Mouse (Mus musculus): ENCODE measurements around the gene Maml1. TPM values are rescaled to one million over a fixed set of nuclear protein-coding genes. Genes with fewer than 3 reads are reported as not detected.

Gene Maml1
- polyA plus RNA-seq, 1 experiment = 14.1 TPM

DNA sequence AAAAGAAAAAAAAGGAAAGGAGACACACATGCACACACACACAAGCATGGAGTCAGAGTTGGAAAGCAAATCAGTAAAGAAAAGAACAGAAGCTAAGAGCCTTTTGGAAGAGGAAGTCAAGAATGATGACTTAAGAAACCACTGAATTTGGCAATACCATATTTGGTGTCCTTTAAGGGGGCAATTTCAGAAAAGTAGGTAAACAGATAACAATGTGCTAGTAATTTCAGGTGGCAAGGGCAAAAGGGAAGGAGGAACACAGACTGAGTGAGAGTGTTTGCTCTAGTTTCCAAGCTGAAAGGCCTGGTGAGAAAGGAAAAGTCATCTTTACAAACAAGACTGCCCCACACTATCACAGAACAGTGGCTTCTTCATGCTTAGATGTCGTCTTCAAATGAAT lies 5.7 kb downstream of the Maml1 start:
- no peak for TF ChIP-seq CTCF (IDR thresholded peaks at IDR 0.05; ENCODE audit: low read depth, low read length)
- no peak overlapping the region for H3K9ac ChIP-seq (ENCODE audit: low read depth, poor library complexity, severe bottlenecking)
- no peak overlapping the region for H3K4me3 ChIP-seq (ENCODE audit: low read depth, low read length)
- H3K36me3 ChIP-seq (ENCODE audit: control insufficient read depth, insufficient read depth, low read length, poor library complexity, severe bottlenecking) = 0 out of 2 replicates have a peak, but pooled peaks cover 12% of the 10 kb centered on the region
- H3K27me3 ChIP-seq (ENCODE audit: control insufficient read depth, insufficient read depth, low read length, poor library complexity, severe bottlenecking) = no peaks in the 10 kb centered on the region
- no peaks in the 10 kb centered on the region for H3K9me3 ChIP-seq (replicated peaks; ENCODE audit: control insufficient read depth, insufficient read depth, low read length, poor library complexity, severe bottlenecking)
- H3K27ac ChIP-seq (ENCODE audit: insufficient read depth, low read length) = no peak overlapping the region
- no peaks in the 10 kb centered on the region for H3K4me1 ChIP-seq (ENCODE audit: control insufficient read depth, insufficient read depth, low read length)

DNA sequence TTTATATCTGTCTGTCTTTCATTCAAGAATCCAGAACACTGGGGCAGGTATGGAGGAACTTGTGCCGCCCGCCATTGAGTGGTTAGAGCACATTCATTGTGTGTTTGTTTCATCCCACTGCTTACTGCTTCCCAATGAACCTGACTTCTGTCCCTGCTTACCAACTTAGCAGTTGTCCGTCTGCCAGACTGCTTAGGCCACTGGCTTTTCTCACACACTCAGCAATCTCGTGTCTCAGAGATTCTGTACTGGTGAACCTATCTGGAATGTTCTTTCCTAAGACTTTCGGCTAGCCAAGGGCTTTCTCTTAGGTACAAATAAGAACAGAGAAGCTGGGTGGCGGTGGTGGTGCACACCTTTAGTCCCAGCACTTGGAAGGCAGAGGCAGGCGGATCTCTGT lies 6.4 kb downstream of the Maml1 start:
- H3K36me3 ChIP-seq (ENCODE audit: control insufficient read depth, insufficient read depth, low read length, poor library complexity, severe bottlenecking) = 0 out of 2 replicates have a peak, but pooled peaks cover 12% of the 10 kb centered on the region
- H3K4me1 ChIP-seq (ENCODE audit: control insufficient read depth, insufficient read depth, low read length) = no peaks in the 10 kb centered on the region
- no peak for TF ChIP-seq CTCF (IDR thresholded peaks at IDR 0.05; ENCODE audit: low read depth, low read length)
- TF ChIP-seq POLR2A (IDR thresholded peaks at IDR 0.05; ENCODE audit: insufficient read depth, low read length) = no peak
- TF ChIP-seq EP300 (IDR thresholded peaks at IDR 0.05; ENCODE audit: insufficient read depth, low read depth, low read length) = no peak
- no peaks in the 10 kb centered on the region for H3K9me3 ChIP-seq (replicated peaks; ENCODE audit: control insufficient read depth, insufficient read depth, low read length, poor library complexity, severe bottlenecking)
- H3K27me3 ChIP-seq (ENCODE audit: control insufficient read depth, insufficient read depth, low read length, poor library complexity, severe bottlenecking) = no peaks in the 10 kb centered on the region
- no peak overlapping the region for H3K9ac ChIP-seq (ENCODE audit: low read depth, poor library complexity, severe bottlenecking)
- H3K4me3 ChIP-seq (ENCODE audit: low read depth, low read length) = no peak overlapping the region
- H3K27ac ChIP-seq (ENCODE audit: insufficient read depth, low read length) = no peak overlapping the region

DNA sequence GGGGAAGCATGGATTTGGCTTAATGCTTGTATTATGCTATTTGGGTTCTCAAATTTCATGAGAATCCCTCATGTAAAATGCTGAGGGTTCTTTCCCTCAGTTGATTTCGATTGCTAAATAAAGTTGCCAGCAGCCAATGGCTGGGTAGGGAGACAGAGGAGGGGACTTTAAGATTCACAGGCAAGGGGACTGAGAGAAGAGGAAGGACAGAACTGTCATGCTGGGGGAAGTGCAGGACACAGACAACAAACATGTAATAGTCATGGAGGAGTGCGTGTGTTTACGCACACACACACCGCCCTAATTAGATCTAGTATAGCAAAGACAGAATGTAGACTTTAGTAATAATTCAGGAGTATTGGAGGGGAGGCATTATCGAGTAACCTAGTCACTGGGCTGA lies 6.8 kb downstream of the Maml1 start:
- Histone ChIP-seq H3K27ac (ENCODE audit: insufficient read depth, low read length) (no peak overlapping the region), H3K27me3 (ENCODE audit: control insufficient read depth, insufficient read depth, low read length, poor library complexity, severe bottlenecking) (no peaks in the 10 kb centered on the region), H3K9ac (ENCODE audit: low read depth, poor library complexity, severe bottlenecking) (no peak overlapping the region), H3K4me1 (ENCODE audit: control insufficient read depth, insufficient read depth, low read length) (no peaks in the 10 kb centered on the region), H3K4me3 (ENCODE audit: low read depth, low read length) (no peak overlapping the region), H3K9me3 (replicated peaks; ENCODE audit: control insufficient read depth, insufficient read depth, low read length, poor library complexity, severe bottlenecking) (no peaks in the 10 kb centered on the region), H3K36me3 (ENCODE audit: control insufficient read depth, insufficient read depth, low read length, poor library complexity, severe bottlenecking) (0 out of 2 replicates have a peak, but pooled peaks cover 12% of the 10 kb centered on the region)
- no peak for TF ChIP-seq POLR2A (IDR thresholded peaks at IDR 0.05; ENCODE audit: insufficient read depth, low read length)
- TF ChIP-seq EP300 (IDR thresholded peaks at IDR 0.05; ENCODE audit: insufficient read depth, low read depth, low read length) = no peak
- no peak for TF ChIP-seq CTCF (IDR thresholded peaks at IDR 0.05; ENCODE audit: low read depth, low read length)

DNA sequence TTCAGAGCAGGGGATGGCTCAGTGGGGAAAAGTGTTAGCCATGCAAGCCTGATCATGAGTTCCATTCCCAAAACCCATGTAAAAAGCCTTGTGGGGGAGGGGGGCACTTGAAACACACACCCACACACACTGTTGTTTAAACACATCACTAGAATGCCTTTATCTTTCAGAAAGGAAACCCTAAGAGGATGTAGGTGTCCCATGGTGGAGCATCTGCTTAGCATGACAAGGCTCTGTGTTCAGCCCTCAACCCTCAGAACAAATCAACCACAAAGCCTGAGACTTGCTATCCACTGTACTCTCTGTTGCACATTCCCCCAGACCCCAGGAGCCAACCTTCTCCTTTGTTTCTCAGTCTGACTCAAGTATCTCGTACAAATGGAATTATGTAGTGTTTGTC lies 12.1 kb downstream of the Maml1 start:
- no peaks in the 10 kb centered on the region for H3K9me3 ChIP-seq (replicated peaks; ENCODE audit: control insufficient read depth, insufficient read depth, low read length, poor library complexity, severe bottlenecking)
- H3K27ac ChIP-seq (ENCODE audit: insufficient read depth, low read length) = no peak overlapping the region
- no peaks in the 10 kb centered on the region for H3K4me1 ChIP-seq (ENCODE audit: control insufficient read depth, insufficient read depth, low read length)
- TF ChIP-seq POLR2A (IDR thresholded peaks at IDR 0.05; ENCODE audit: insufficient read depth, low read length) = no peak
- TF ChIP-seq CTCF (IDR thresholded peaks at IDR 0.05; ENCODE audit: low read depth, low read length) = no peak
- no peak for TF ChIP-seq EP300 (IDR thresholded peaks at IDR 0.05; ENCODE audit: insufficient read depth, low read depth, low read length)
- no peaks in the 10 kb centered on the region for H3K27me3 ChIP-seq (ENCODE audit: control insufficient read depth, insufficient read depth, low read length, poor library complexity, severe bottlenecking)
- no peak overlapping the region for H3K9ac ChIP-seq (ENCODE audit: low read depth, poor library complexity, severe bottlenecking)
- H3K36me3 ChIP-seq (ENCODE audit: control insufficient read depth, insufficient read depth, low read length, poor library complexity, severe bottlenecking) = peaks cover 4% of the 10 kb centered on the region; the same call in 1 of the 2 replicates
- no peak overlapping the region for H3K4me3 ChIP-seq (ENCODE audit: low read depth, low read length)

DNA sequence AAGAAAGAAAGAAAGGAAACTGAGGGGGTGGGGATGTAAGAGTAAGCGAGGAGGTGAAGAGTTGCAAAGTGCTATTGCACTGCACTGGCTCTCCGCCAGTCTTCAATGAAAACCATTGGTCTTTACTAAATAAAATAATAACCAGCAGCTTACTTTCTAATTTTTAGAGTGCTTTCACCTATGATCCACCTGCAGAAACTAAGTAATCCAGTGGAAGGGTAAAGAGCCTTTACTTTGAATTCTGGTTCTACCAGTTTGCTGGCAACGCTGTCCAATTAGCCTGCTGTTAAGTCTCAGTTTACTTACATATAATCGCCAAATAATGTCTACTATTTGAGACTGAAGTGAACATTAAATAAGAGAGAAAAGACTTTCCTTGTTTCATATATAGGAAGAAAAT lies 13.1 kb downstream of the Maml1 start:
- Histone ChIP-seq H3K4me1 (ENCODE audit: control insufficient read depth, insufficient read depth, low read length) (no peaks in the 10 kb centered on the region), H3K9me3 (replicated peaks; ENCODE audit: control insufficient read depth, insufficient read depth, low read length, poor library complexity, severe bottlenecking) (no peaks in the 10 kb centered on the region), H3K36me3 (ENCODE audit: control insufficient read depth, insufficient read depth, low read length, poor library complexity, severe bottlenecking) (peaks cover 4% of the 10 kb centered on the region; the same call in 1 of the 2 replicates), H3K27ac (ENCODE audit: insufficient read depth, low read length) (no peak overlapping the region), H3K27me3 (ENCODE audit: control insufficient read depth, insufficient read depth, low read length, poor library complexity, severe bottlenecking) (no peaks in the 10 kb centered on the region), H3K4me3 (ENCODE audit: low read depth, low read length) (no peak overlapping the region), H3K9ac (ENCODE audit: low read depth, poor library complexity, severe bottlenecking) (no peak overlapping the region)
- TF ChIP-seq POLR2A (IDR thresholded peaks at IDR 0.05; ENCODE audit: insufficient read depth, low read length) = no peak
- TF ChIP-seq CTCF (IDR thresholded peaks at IDR 0.05; ENCODE audit: low read depth, low read length) = no peak
- no peak for TF ChIP-seq EP300 (IDR thresholded peaks at IDR 0.05; ENCODE audit: insufficient read depth, low read depth, low read length)

DNA sequence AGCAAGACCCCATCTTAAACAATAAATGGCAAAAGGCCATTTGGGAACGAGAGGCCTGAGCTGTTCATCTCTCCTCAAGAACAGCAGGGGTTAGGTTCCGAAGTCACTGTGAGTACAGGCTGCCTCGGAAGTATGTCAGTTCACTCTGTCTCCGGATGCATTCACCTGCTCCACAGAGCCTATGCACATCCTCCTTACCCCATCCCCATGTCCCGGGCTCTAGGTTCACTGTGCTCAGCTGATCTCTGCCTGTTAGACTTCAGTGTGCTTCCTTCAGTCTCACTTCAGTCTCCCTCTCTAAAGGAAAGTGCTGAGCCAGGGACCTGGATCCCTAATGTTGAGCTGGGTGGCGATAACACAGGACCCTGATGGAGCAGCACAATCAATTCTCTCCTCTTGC lies 14.4 kb downstream of the Maml1 start:
- no peaks in the 10 kb centered on the region for H3K4me1 ChIP-seq (ENCODE audit: control insufficient read depth, insufficient read depth, low read length)
- TF ChIP-seq POLR2A (IDR thresholded peaks at IDR 0.05; ENCODE audit: insufficient read depth, low read length) (no peak), CTCF (IDR thresholded peaks at IDR 0.05; ENCODE audit: low read depth, low read length) (no peak), EP300 (IDR thresholded peaks at IDR 0.05; ENCODE audit: insufficient read depth, low read depth, low read length) (no peak)
- H3K9ac ChIP-seq (ENCODE audit: low read depth, poor library complexity, severe bottlenecking) = no peak overlapping the region
- no peak overlapping the region for H3K27ac ChIP-seq (ENCODE audit: insufficient read depth, low read length)
- no peaks in the 10 kb centered on the region for H3K9me3 ChIP-seq (replicated peaks; ENCODE audit: control insufficient read depth, insufficient read depth, low read length, poor library complexity, severe bottlenecking)
- H3K36me3 ChIP-seq (ENCODE audit: control insufficient read depth, insufficient read depth, low read length, poor library complexity, severe bottlenecking) = peaks cover 2% of the 10 kb centered on the region; the same call in 1 of the 2 replicates
- H3K4me3 ChIP-seq (ENCODE audit: low read depth, low read length) = no peak overlapping the region
- no peaks in the 10 kb centered on the region for H3K27me3 ChIP-seq (ENCODE audit: control insufficient read depth, insufficient read depth, low read length, poor library complexity, severe bottlenecking)

All from ES-Bruce4 (cell line).